10 mouse cellular contexts compared by ENCODE assay signal in genomic region chr2:125136846-125137245, GRCm38 (mm10). TPM values are rescaled to one million over a fixed set of nuclear protein-coding genes. Genes with fewer than 3 reads are reported as not detected.
DNase-seq lines count a peak whose midpoint lies in the region; ATAC-seq lines count a peak whose summit lies in the region.
"Had no signal": no experiment of that assay in that cellular context is flagged by ENCODE, and none has a peak within 500 bp of the region (broad histone marks: within the 10 kb centered on the region; RNA-seq: fewer than 3 reads in every experiment).

No protein-coding gene starts in this region.

- H3K9ac ChIP-seq in kidney, embryonic 15.5 days, result no peak overlapping the region
- no peak overlapping the region for H3K9ac ChIP-seq in embryonic facial prominence, embryonic 12.5 days
- H3K9ac ChIP-seq in forebrain, embryonic 16.5 days (replicated peaks; ENCODE audit: low read depth, low read length), result peak overlapping the region; percentile 67; the same call in 1 of the 2 replicates
- H3K9ac ChIP-seq in midbrain, embryonic 15.5 days, result peak overlapping the region; percentile 49

- no peaks in the 10 kb centered on the region for H3K36me3 ChIP-seq in kidney, embryonic 15.5 days
- no peaks in the 10 kb centered on the region for H3K36me3 ChIP-seq in embryonic facial prominence, embryonic 12.5 days
- no peaks in the 10 kb centered on the region for H3K36me3 ChIP-seq in forebrain, embryonic 16.5 days (ENCODE audit: control insufficient read depth, insufficient read depth)
- no peaks in the 10 kb centered on the region for H3K36me3 ChIP-seq in midbrain, embryonic 15.5 days (replicated peaks)

- no peak overlapping the region for H3K27ac ChIP-seq in kidney, embryonic 15.5 days
- H3K27ac ChIP-seq in embryonic facial prominence, embryonic 12.5 days, result no peak overlapping the region
- H3K27ac ChIP-seq in forebrain, embryonic 16.5 days (ENCODE audit: low read length), result peak overlapping the region; percentile 72
- peak overlapping the region; percentile 83 for H3K27ac ChIP-seq in midbrain, embryonic 15.5 days

- peaks cover 10% of the 10 kb centered on the region for H3K4me1 ChIP-seq in kidney, embryonic 15.5 days
- H3K4me1 ChIP-seq in embryonic facial prominence, embryonic 12.5 days, result peaks cover 8% of the 10 kb centered on the region; the same call in 1 of the 2 replicates
- H3K4me1 ChIP-seq in forebrain, embryonic 16.5 days (replicated peaks; ENCODE audit: control insufficient read depth, insufficient read depth, low read length), result peaks cover 8% of the 10 kb centered on the region; the same call in 1 of the 2 replicates
- peaks cover 3% of the 10 kb centered on the region; the same call in 1 of the 2 replicates for H3K4me1 ChIP-seq in midbrain, embryonic 15.5 days

- no peaks in the 10 kb centered on the region for H3K9me3 ChIP-seq in kidney, embryonic 15.5 days (replicated peaks)
- H3K9me3 ChIP-seq in embryonic facial prominence, embryonic 12.5 days, result no peaks in the 10 kb centered on the region
- peaks cover 3% of the 10 kb centered on the region; the same call in 1 of the 2 replicates for H3K9me3 ChIP-seq in forebrain, embryonic 16.5 days (ENCODE audit: control insufficient read depth, low read length)
- no peaks in the 10 kb centered on the region for H3K9me3 ChIP-seq in midbrain, embryonic 15.5 days

- 31% methylated on average over 7 of the region's 7 CpGs for WGBS in kidney, embryonic 15.5 days
- 25% methylated on average over 7 of the region's 7 CpGs for WGBS in embryonic facial prominence, embryonic 12.5 days
- WGBS in forebrain, embryonic 16.5 days, result 28% methylated on average over 7 of the region's 7 CpGs
- WGBS in midbrain, embryonic 15.5 days, result 29% methylated on average over 7 of the region's 7 CpGs

- no peak for ATAC-seq in kidney, embryonic 15.5 days (replicated peaks; ENCODE audit: low FRiP score)
- no peak for ATAC-seq in embryonic facial prominence, embryonic 12.5 days (ENCODE audit: insufficient number of reproducible peaks, insufficient read depth, low FRiP score, low TSS enrichment)
- no peak for ATAC-seq in forebrain, embryonic 16.5 days
- ATAC-seq in midbrain, embryonic 15.5 days (replicated peaks), result no peak

- peak overlapping the region; percentile 38; the same call in 1 of the 2 replicates for H3K4me3 ChIP-seq in kidney, embryonic 15.5 days (replicated peaks)
- H3K4me3 ChIP-seq in embryonic facial prominence, embryonic 12.5 days, result no peak overlapping the region
- peak overlapping the region; percentile 60 for H3K4me3 ChIP-seq in forebrain, embryonic 16.5 days (replicated peaks; ENCODE audit: low read length)
- peak overlapping the region; percentile 45 for H3K4me3 ChIP-seq in midbrain, embryonic 15.5 days

- H3K27me3 ChIP-seq in kidney, embryonic 15.5 days, result peaks cover 16% of the 10 kb centered on the region
- H3K27me3 ChIP-seq in embryonic facial prominence, embryonic 12.5 days, result no peaks in the 10 kb centered on the region
- H3K27me3 ChIP-seq in forebrain, embryonic 16.5 days (replicated peaks; ENCODE audit: control insufficient read depth, insufficient read depth, low read length), result 0 out of 2 replicates have a peak, but pooled peaks cover 2% of the 10 kb centered on the region
- no peaks in the 10 kb centered on the region for H3K27me3 ChIP-seq in midbrain, embryonic 15.5 days (replicated peaks)

- DNase-seq in kidney, postnatal 14 days, result no peak
- no peak for DNase-seq in adrenal gland, postnatal 14 days
- DNase-seq in cerebellum, adult 11-12 months, result no peak
- DNase-seq: adrenal gland, postnatal 25 days had no signal

- peak overlapping the region; percentile 74 for H3K4me2 ChIP-seq in kidney, embryonic 15.5 days
- H3K4me2 ChIP-seq in embryonic facial prominence, embryonic 12.5 days (replicated peaks), result peak overlapping the region; percentile 79
- peak overlapping the region; percentile 81 for H3K4me2 ChIP-seq in forebrain, embryonic 16.5 days (ENCODE audit: low read length)
- H3K4me2 ChIP-seq in midbrain, embryonic 15.5 days, result peak overlapping the region; percentile 55

RNA-seq across cellular contexts. Expression of gene Ctxn2, which starts 0.4 kb away (rescaled TPM):
- not detected in 2 replicates for polyA plus RNA-seq in kidney, embryonic 15.5 days (2015; fragmentation: Nextera tagmentation; extraction: Ambion mirVana)
- polyA plus RNA-seq in embryonic facial prominence, embryonic 12.5 days (2016; fragmentation: Nextera tagmentation; extraction: Ambion mirVana), result not detected in 2 replicates
- polyA plus RNA-seq in forebrain, embryonic 16.5 days (2015; fragmentation: Nextera tagmentation; extraction: Ambion mirVana), result 3.8 and 6.8 TPM in 2 replicates
- polyA plus RNA-seq in midbrain, embryonic 15.5 days (2015; fragmentation: Nextera tagmentation; extraction: Ambion mirVana), result 18.9 and 19.3 TPM in 2 replicates
- not detected in 2 replicates for total RNA-seq in adrenal gland, postnatal 14 days (2021)
- total RNA-seq: adrenal gland, postnatal 25 days; ES-E14; granulocyte monocyte progenitor cell, adult 5-6 weeks had no signal

RNA-seq across cellular contexts. Expression of gene Myef2, which starts 13.4 kb away (rescaled TPM):
- polyA plus RNA-seq in kidney, embryonic 15.5 days (2015; fragmentation: Nextera tagmentation; extraction: Ambion mirVana), result 108 and 110 TPM in 2 replicates
- polyA plus RNA-seq in embryonic facial prominence, embryonic 12.5 days (2016; fragmentation: Nextera tagmentation; extraction: Ambion mirVana), result 139 and 150 TPM in 2 replicates
- 262 and 276 TPM in 2 replicates for polyA plus RNA-seq in forebrain, embryonic 16.5 days (2015; fragmentation: Nextera tagmentation; extraction: Ambion mirVana)
- 184 and 201 TPM in 2 replicates for polyA plus RNA-seq in midbrain, embryonic 15.5 days (2015; fragmentation: Nextera tagmentation; extraction: Ambion mirVana)
- total RNA-seq in adrenal gland, postnatal 14 days (2021), result 37.3 and 37.7 TPM in 2 replicates

RNA-seq across cellular contexts. Expression of gene Slc12a1, which starts 15.5 kb away (rescaled TPM):
- polyA plus RNA-seq in kidney, embryonic 15.5 days (2015; fragmentation: Nextera tagmentation; extraction: Ambion mirVana), result 38.0 and 41.3 TPM in 2 replicates
- 0.04 TPM in 1 of 2 replicates, not detected in the other for polyA plus RNA-seq in embryonic facial prominence, embryonic 12.5 days (2016; fragmentation: Nextera tagmentation; extraction: Ambion mirVana)
- polyA plus RNA-seq in forebrain, embryonic 16.5 days (2015; fragmentation: Nextera tagmentation; extraction: Ambion mirVana), result 0.04 TPM in 1 of 2 replicates, not detected in the other
- polyA plus RNA-seq in midbrain, embryonic 15.5 days (2015; fragmentation: Nextera tagmentation; extraction: Ambion mirVana), result not detected in 2 replicates
- not detected in 2 replicates for total RNA-seq in adrenal gland, postnatal 14 days (2021)
- total RNA-seq: adrenal gland, postnatal 25 days; granulocyte monocyte progenitor cell, adult 5-6 weeks had no signal

Comparison
In these comparisons a context has a peak if more than half of its experiments do, and no peak if none do; other contexts are left out.
1. H3K27ac ChIP-seq: peak in forebrain, embryonic 16.5 days (single experiment) and midbrain, embryonic 15.5 days (single experiment); none in kidney, embryonic 15.5 days (single experiment) and embryonic facial prominence, embryonic 12.5 days (single experiment).
2. H3K9ac ChIP-seq: peak in forebrain, embryonic 16.5 days (single experiment) and midbrain, embryonic 15.5 days (single experiment); none in kidney, embryonic 15.5 days (single experiment) and embryonic facial prominence, embryonic 12.5 days (single experiment).
3. RNA of gene Slc12a1, which starts 15.5 kb away (polyA plus RNA-seq): 38.0 to 41.3 TPM in kidney, embryonic 15.5 days; 0.04 TPM in embryonic facial prominence, embryonic 12.5 days, 0.04 TPM in forebrain, embryonic 16.5 days and not detected in midbrain, embryonic 15.5 days; every median in the first group is over 10 times any median in the second.
4. Peak in every context shown above with its lines, with median percentiles within 50 percentile points of each other: H3K4me2 ChIP-seq.